Mouse (Mus musculus) cerebellum, adult (tissue): Measurements from ENCODE around the gene Olfml3.

ENCODE experiments used
- ATAC-seq: cut with Nextera tagmentation; 2 replicates; pipeline ENCODE4 v1.9.2; 2017; ENCODE audit warnings: mild to moderate bottlenecking, moderate library complexity, mixed read lengths; ENCODE audit not compliant: insufficient number of reproducible peaks, low FRiP score, low TSS enrichment

Olfml3 gene

GRCm38 (mm10) chr3:103743208-103743607, 5.4 kb upstream of the Olfml3 start:
- no peak for ATAC-seq

GRCm38 (mm10) chr3:103740342-103740741, 2.5 kb upstream of the Olfml3 start:
- no peak for ATAC-seq

GRCm38 (mm10) chr3:103739329-103739728, 1.5 kb upstream of the Olfml3 start, which contains the start of gene Gm10964:
Gene Gm10964 (plus strand): TSS chr3:103739366.
- no peak for ATAC-seq

- ATAC-seq, result no peak
Observed at GRCm38 (mm10) chr3:103737061-103737754, 593 bp downstream of the Olfml3 start.

- no peak for ATAC-seq
Observed at GRCm38 (mm10) chr3:103735776-103736600, 1.8 kb downstream of the Olfml3 start.

- ATAC-seq, result no peak
Observed at GRCm38 (mm10) chr3:103734696-103735519, 2.9 kb downstream of the Olfml3 start.

- ATAC-seq, result no peak
Observed at GRCm38 (mm10) chr3:103733799-103734695, 3.8 kb downstream of the Olfml3 start.

GRCm38 (mm10) chr3:103733176-103733575, 4.6 kb downstream of the Olfml3 start:
- no peak for ATAC-seq

GRCm38 (mm10) chr3:103732116-103732515, 5.7 kb downstream of the Olfml3 start:
- no peak for ATAC-seq

- ATAC-seq, result no peak
Observed at GRCm38 (mm10) chr3:103729850-103730249, 8.0 kb downstream of the Olfml3 start.

GRCm38 (mm10) chr3:103727813-103728326, 9.9 kb downstream of the Olfml3 start:
- no peak for ATAC-seq

GRCm38 (mm10) chr3:103726642-103727041, 11.2 kb downstream of the Olfml3 start:
- no peak for ATAC-seq

- no peak for ATAC-seq
Observed at GRCm38 (mm10) chr3:103724137-103724536, 13.7 kb downstream of the Olfml3 start.

- ATAC-seq, result no peak
Observed at GRCm38 (mm10) chr3:103718728-103719127, 19.1 kb downstream of the Olfml3 start.

- no peak for ATAC-seq
Observed at GRCm38 (mm10) chr3:103716774-103717760, 20.7 kb downstream of the Olfml3 start.

- ATAC-seq, result no peak
Observed at GRCm38 (mm10) chr3:103715762-103716693, 21.8 kb downstream of the Olfml3 start.

- no peak for ATAC-seq
Observed at GRCm38 (mm10) chr3:103714942-103715341, 22.9 kb downstream of the Olfml3 start.
